Mouse (Mus musculus): ENCODE measurements around the gene Mrpl24. TPM values are rescaled to one million over a fixed set of nuclear protein-coding genes. Genes with fewer than 3 reads are reported as not detected.
A peak's percentile ranks its signal among the peaks of the same experiment; 100 is the strongest.
"Not testable (repeated sequence)": the region's sequence is repeated elsewhere in the genome, so short reads cannot be mapped to it uniquely, and the experiment has no call there.

The Mrpl24 gene
- polyA plus RNA-seq, 1 experiment from 2014 or later, result 70.9 TPM

GRCm38 (mm10) chr3:87899776-87900175 is 19.5 kb upstream of the Mrpl24 start:
- Histone ChIP-seq H3K4me3 (no peak overlapping the region), H3K27me3 (no peaks in the 10 kb centered on the region), H3K9ac (no peak overlapping the region), H3K27ac (no peak overlapping the region), H3K4me1 (no peaks in the 10 kb centered on the region), H3K9me3 (no peaks in the 10 kb centered on the region), H3K36me3 (no peaks in the 10 kb centered on the region), H3K4me2 (no peak overlapping the region)
- no peak for ATAC-seq (ENCODE audit: borderline replicate concordance, extremely low read depth, low FRiP score, low TSS enrichment)
- 63% methylated on average over 3 of the region's 3 CpGs for WGBS

GRCm38 (mm10) chr3:87901036-87901624 is 18.2 kb upstream of the Mrpl24 start:
- no peak overlapping the region for H3K4me2 ChIP-seq
- H3K9ac ChIP-seq, result no peak overlapping the region
- H3K4me3 ChIP-seq, result no peak overlapping the region
- no peak overlapping the region for H3K27ac ChIP-seq
- ATAC-seq (ENCODE audit: borderline replicate concordance, extremely low read depth, low FRiP score, low TSS enrichment), result no peak
- no peaks in the 10 kb centered on the region for H3K27me3 ChIP-seq
- WGBS, result 24% methylated on average over 1 of the region's 1 CpGs
- H3K9me3 ChIP-seq, result no peaks in the 10 kb centered on the region
- no peaks in the 10 kb centered on the region for H3K36me3 ChIP-seq
- H3K4me1 ChIP-seq, result no peaks in the 10 kb centered on the region

GRCm38 (mm10) chr3:87901959-87902358 is 17.3 kb upstream of the Mrpl24 start:
- 71% methylated on average over 6 of the region's 6 CpGs for WGBS
- H3K27me3 ChIP-seq; H3K27ac ChIP-seq; H3K4me1 ChIP-seq; H3K4me2 ChIP-seq; H3K4me3 ChIP-seq; ATAC-seq (ENCODE audit: borderline replicate concordance, extremely low read depth, low FRiP score, low TSS enrichment); H3K9me3 ChIP-seq; H3K9ac ChIP-seq; H3K36me3 ChIP-seq: not testable (repeated sequence)

GRCm38 (mm10) chr3:87903821-87904220 is 15.5 kb upstream of the Mrpl24 start:
- peaks cover 12% of the 10 kb centered on the region for H3K4me1 ChIP-seq
- H3K9me3 ChIP-seq, result no peaks in the 10 kb centered on the region
- H3K9ac ChIP-seq, result no peak overlapping the region
- 55% methylated on average over 5 of the region's 5 CpGs for WGBS
- H3K27ac ChIP-seq, result no peak overlapping the region
- no peak for ATAC-seq (ENCODE audit: borderline replicate concordance, extremely low read depth, low FRiP score, low TSS enrichment)
- no peak overlapping the region for H3K4me3 ChIP-seq
- H3K36me3 ChIP-seq, result no peaks in the 10 kb centered on the region
- no peak overlapping the region for H3K4me2 ChIP-seq
- H3K27me3 ChIP-seq, result no peaks in the 10 kb centered on the region

- Histone ChIP-seq H3K27ac (peak within 1 kb of the TSS; percentile 96), H3K9me3 (no peaks in the 10 kb centered on the region), H3K4me3 (peak within 1 kb of the TSS; percentile 91), H3K4me2 (peak within 1 kb of the TSS; percentile 74), H3K4me1 (peaks cover 33% of the 10 kb centered on the region), H3K27me3 (no peaks in the 10 kb centered on the region), H3K36me3 (no peaks in the 10 kb centered on the region), H3K9ac (peak within 1 kb of the TSS; percentile 97)
- WGBS, result under 1% methylated on average over 55 of the region's 57 CpGs
- peak; percentile 94 for ATAC-seq (ENCODE audit: borderline replicate concordance, extremely low read depth, low FRiP score, low TSS enrichment)
These were observed 13.3 kb upstream of the Mrpl24 start, which contains the start of gene Hdgf for GRCm38 (mm10) chr3:87905880-87906485. TSS of gene Hdgf (plus strand) at chr3:87906321.

GRCm38 (mm10) chr3:87906601-87906980 is 12.7 kb upstream of the Mrpl24 start:
- under 1% methylated on average over 40 of the region's 47 CpGs for WGBS
- H3K27ac ChIP-seq, result peak overlapping the region; percentile 96

GRCm38 (mm10) chr3:87906981-87907857 is 12.1 kb upstream of the Mrpl24 start:
- no peaks in the 10 kb centered on the region for H3K27me3 ChIP-seq
- no peaks in the 10 kb centered on the region for H3K9me3 ChIP-seq
- ATAC-seq (ENCODE audit: borderline replicate concordance, extremely low read depth, low FRiP score, low TSS enrichment), result no peak; the same call in 1 of the 2 replicates
- under 1% methylated on average over 27 of the region's 27 CpGs for WGBS
- H3K9ac ChIP-seq, result peak overlapping the region; percentile 97
- peak overlapping the region; percentile 96 for H3K27ac ChIP-seq
- H3K4me3 ChIP-seq, result peak overlapping the region; percentile 91
- H3K4me1 ChIP-seq, result peaks cover 41% of the 10 kb centered on the region
- H3K4me2 ChIP-seq, result peak overlapping the region; percentile 74
- no peaks in the 10 kb centered on the region for H3K36me3 ChIP-seq

More at GRCm38 (mm10) chr3:87906601-87906980, 12.7 kb upstream of the Mrpl24 start:
- peak; percentile 5; the same call in 1 of the 2 replicates for ATAC-seq (ENCODE audit: borderline replicate concordance, extremely low read depth, low FRiP score, low TSS enrichment)
- no peaks in the 10 kb centered on the region for H3K36me3 ChIP-seq
- H3K4me3 ChIP-seq, result peak overlapping the region; percentile 91
- peak overlapping the region; percentile 97 for H3K9ac ChIP-seq
- H3K27me3 ChIP-seq, result no peaks in the 10 kb centered on the region
- no peaks in the 10 kb centered on the region for H3K9me3 ChIP-seq
- peaks cover 37% of the 10 kb centered on the region for H3K4me1 ChIP-seq
- H3K4me2 ChIP-seq, result peak overlapping the region; percentile 74

- Histone ChIP-seq H3K36me3 (peaks cover 2% of the 10 kb centered on the region), H3K27me3 (no peaks in the 10 kb centered on the region), H3K27ac (peak overlapping the region; percentile 96), H3K9ac (peak overlapping the region; percentile 97), H3K4me3 (peak overlapping the region; percentile 91), H3K4me1 (peaks cover 41% of the 10 kb centered on the region), H3K4me2 (peak overlapping the region; percentile 74), H3K9me3 (no peaks in the 10 kb centered on the region)
- WGBS, result 0% methylated on average over 1 of the region's 1 CpGs
- ATAC-seq (ENCODE audit: borderline replicate concordance, extremely low read depth, low FRiP score, low TSS enrichment), result no peak
These were observed 11.4 kb upstream of the Mrpl24 start for GRCm38 (mm10) chr3:87907906-87908305.

- H3K9me3 ChIP-seq, result no peaks in the 10 kb centered on the region
- whole genome bisulfite sequencing, result 85% methylated on average over 2 of the region's 2 CpGs
- H3K27me3 ChIP-seq, result no peaks in the 10 kb centered on the region
- H3K27ac ChIP-seq, result peak overlapping the region; percentile 96
- no peak overlapping the region; the same call in 1 of the 2 replicates for H3K9ac ChIP-seq
- peaks cover 17% of the 10 kb centered on the region for H3K36me3 ChIP-seq
- peaks cover 41% of the 10 kb centered on the region for H3K4me1 ChIP-seq
- ATAC-seq (ENCODE audit: borderline replicate concordance, extremely low read depth, low FRiP score, low TSS enrichment), result no peak
- peak overlapping the region; percentile 74 for H3K4me2 ChIP-seq
- H3K4me3 ChIP-seq, result peak overlapping the region; percentile 40; the same call in 1 of the 2 replicates
These were observed 9.9 kb upstream of the Mrpl24 start for GRCm38 (mm10) chr3:87909381-87909780.

- H3K36me3 ChIP-seq, result peaks cover 22% of the 10 kb centered on the region
- ATAC-seq (ENCODE audit: borderline replicate concordance, extremely low read depth, low FRiP score, low TSS enrichment), result no peak
- peaks cover 41% of the 10 kb centered on the region for H3K4me1 ChIP-seq
- H3K4me3 ChIP-seq, result peak overlapping the region; percentile 40
- peak overlapping the region; percentile 74 for H3K4me2 ChIP-seq
- peak overlapping the region; percentile 96 for H3K27ac ChIP-seq
- H3K9ac ChIP-seq, result peak overlapping the region; percentile 36
- no peaks in the 10 kb centered on the region for H3K9me3 ChIP-seq
- no peaks in the 10 kb centered on the region for H3K27me3 ChIP-seq
- 11% methylated on average over 4 of the region's 4 CpGs for WGBS
These were observed 9.4 kb upstream of the Mrpl24 start for GRCm38 (mm10) chr3:87909874-87910273.

GRCm38 (mm10) chr3:87910573-87911141 is 8.6 kb upstream of the Mrpl24 start:
- Histone ChIP-seq H3K27me3 (no peaks in the 10 kb centered on the region), H3K9me3 (no peaks in the 10 kb centered on the region), H3K27ac (peak overlapping the region; percentile 96), H3K4me1 (peaks cover 41% of the 10 kb centered on the region), H3K9ac (peak overlapping the region; percentile 36), H3K4me2 (peak overlapping the region; percentile 74), H3K4me3 (peak overlapping the region; percentile 40), H3K36me3 (peaks cover 28% of the 10 kb centered on the region)
- WGBS, result 8% methylated on average over 12 of the region's 12 CpGs
- ATAC-seq (ENCODE audit: borderline replicate concordance, extremely low read depth, low FRiP score, low TSS enrichment), result peak; percentile 29
